Mouse (Mus musculus): ENCODE measurements around the gene Cggbp1.

Cggbp1 gene

GRCm38 (mm10) chr16:64907112-64907511 lies 55.3 kb downstream of the Cggbp1 start:
- in situ Hi-C loops (cut with MboI; ENCODE audit: low pct_unique_long_range_greater_than_20kb in 1 of 2, low sequenced_read_pairs in 2 of 2, unreplicated experiment in 1 of 2), result loop anchor here in 1 of 2 experiments (25.0 kb wide), 1 partner anchor 630 kb away; no protein-coding TSS in a partner anchor

- in situ Hi-C loops (cut with MboI; ENCODE audit: low pct_unique_long_range_greater_than_20kb in 1 of 2, low sequenced_read_pairs in 2 of 2, unreplicated experiment in 1 of 2), result loop anchor here in 1 of 2 experiments (25.0 kb wide), 1 partner anchor 629 kb away; no protein-coding TSS in a partner anchor
Observed at GRCm38 (mm10) chr16:64908747-64909146, 57.0 kb downstream of the Cggbp1 start.

Measured in mouse embryonic stem cell (cell line).